22 mouse cellular contexts compared by ENCODE assay signal in genomic region chr6:142873795-142874563, GRCm38 (mm10).
DNase-seq lines count a peak whose midpoint lies in the region; ATAC-seq and TF ChIP-seq lines count a peak whose summit lies in the region.
"Had no signal": no experiment of that assay in that cellular context is flagged by ENCODE, and none has a peak within 500 bp of the region (broad histone marks: within the 10 kb centered on the region; RNA-seq: fewer than 3 reads in every experiment).

No protein-coding gene starts in this region.

- no peak overlapping the region for H3K4me2 ChIP-seq in intestine, embryonic 15.5 days (replicated peaks)
- no peak overlapping the region for H3K4me2 ChIP-seq in intestine, postnatal 0 days (replicated peaks; ENCODE audit: low read depth)
- H3K4me2 ChIP-seq in kidney, embryonic 16.5 days (replicated peaks; ENCODE audit: low read depth, low read length): no peak overlapping the region
- no peak overlapping the region for H3K4me2 ChIP-seq in liver, embryonic 11.5 days
- no peak overlapping the region for H3K4me2 ChIP-seq in forebrain, embryonic 16.5 days (ENCODE audit: low read length)
- H3K4me2 ChIP-seq: heart, embryonic 15.5 days; midbrain, embryonic 15.5 days; neural tube, embryonic 15.5 days had no signal

- H3K9ac ChIP-seq in intestine, embryonic 15.5 days: no peak overlapping the region
- H3K9ac ChIP-seq in intestine, postnatal 0 days (ENCODE audit: low read depth, low read length): no peak overlapping the region
- H3K9ac ChIP-seq in kidney, embryonic 16.5 days (replicated peaks; ENCODE audit: low read length): no peak overlapping the region
- no peak overlapping the region for H3K9ac ChIP-seq in liver, embryonic 11.5 days (ENCODE audit: low read depth, low read length)
- no peak overlapping the region for H3K9ac ChIP-seq in forebrain, embryonic 16.5 days (replicated peaks; ENCODE audit: low read depth, low read length)
- H3K9ac ChIP-seq: forebrain, postnatal 0 days; heart, embryonic 15.5 days; midbrain, embryonic 15.5 days; neural tube, embryonic 15.5 days had no signal

- TF ChIP-seq CTCF in intestine, postnatal 0 days (IDR thresholded peaks at IDR 0.05; ENCODE audit: low read depth): no peak

- no peak for DNase-seq in liver, embryonic 11.5 days (ENCODE audit: low spot score)
- DNase-seq in yolk sac, embryonic 10.5 days (ENCODE audit: low spot score): peak; percentile 77
- DNase-seq in right cerebral cortex, postnatal 36 days (ENCODE audit: low spot score in 2 of 2): no peak
- no peak for DNase-seq in heart, adult 9 months (ENCODE audit: low spot score in 2 of 2)
- DNase-seq: adrenal gland, postnatal 36 days; cerebellum, adult 11-12 months; cerebellum, postnatal 25 days; embryo, embryonic 11 days; forebrain, postnatal 0 days; heart, adult 11 months; spleen, adult 18-20 months had no signal

- peaks cover 8% of the 10 kb centered on the region for H3K4me1 ChIP-seq in intestine, embryonic 15.5 days (replicated peaks)
- no peaks in the 10 kb centered on the region for H3K4me1 ChIP-seq in intestine, postnatal 0 days (replicated peaks; ENCODE audit: control insufficient read depth, insufficient read depth, low read length)
- H3K4me1 ChIP-seq in kidney, embryonic 16.5 days (ENCODE audit: insufficient read depth, low read length): peaks cover 34% of the 10 kb centered on the region
- H3K4me1 ChIP-seq in liver, embryonic 11.5 days (replicated peaks; ENCODE audit: control insufficient read depth, insufficient read depth, low read length): peaks cover 3% of the 10 kb centered on the region; the same call in 1 of the 2 replicates
- H3K4me1 ChIP-seq in forebrain, embryonic 16.5 days (replicated peaks; ENCODE audit: control insufficient read depth, insufficient read depth, low read length): peaks cover 16% of the 10 kb centered on the region

- 78% methylated on average over 11 of the region's 11 CpGs for WGBS in intestine, embryonic 15.5 days
- WGBS in intestine, postnatal 0 days: 65% methylated on average over 11 of the region's 11 CpGs
- WGBS in kidney, embryonic 16.5 days: 65% methylated on average over 11 of the region's 11 CpGs
- WGBS in liver, embryonic 11.5 days: 78% methylated on average over 11 of the region's 11 CpGs
- WGBS in forebrain, embryonic 16.5 days: 86% methylated on average over 11 of the region's 11 CpGs

- H3K9me3 ChIP-seq in intestine, embryonic 15.5 days: no peaks in the 10 kb centered on the region
- H3K9me3 ChIP-seq in intestine, postnatal 0 days (ENCODE audit: control insufficient read depth): no peaks in the 10 kb centered on the region
- H3K9me3 ChIP-seq in kidney, embryonic 16.5 days (ENCODE audit: low read length): no peaks in the 10 kb centered on the region
- no peaks in the 10 kb centered on the region for H3K9me3 ChIP-seq in liver, embryonic 11.5 days (ENCODE audit: control insufficient read depth, low read length)
- H3K9me3 ChIP-seq in forebrain, embryonic 16.5 days (ENCODE audit: control insufficient read depth, low read length): no peaks in the 10 kb centered on the region
- H3K9me3 ChIP-seq: heart, embryonic 15.5 days; megakaryocyte, embryonic 14.5 days; midbrain, embryonic 15.5 days; neural tube, embryonic 15.5 days had no signal

- peak; percentile 71 for ATAC-seq in intestine, embryonic 15.5 days
- ATAC-seq in intestine, postnatal 0 days: no peak
- peak; percentile 87 for ATAC-seq in kidney, embryonic 16.5 days (ENCODE audit: low FRiP score, low TSS enrichment)
- peak; percentile 50; the same call in 1 of the 2 replicates for ATAC-seq in liver, embryonic 11.5 days (replicated peaks; ENCODE audit: low FRiP score)
- ATAC-seq in forebrain, embryonic 16.5 days: no peak
- ATAC-seq: CD4-positive, CD25-positive, alpha-beta regulatory T cell, adult 4 months; forebrain, postnatal 0 days; midbrain, embryonic 15.5 days had no signal

- H3K36me3 ChIP-seq in intestine, embryonic 15.5 days: no peaks in the 10 kb centered on the region
- no peaks in the 10 kb centered on the region for H3K36me3 ChIP-seq in intestine, postnatal 0 days (ENCODE audit: control insufficient read depth, insufficient read depth)
- H3K36me3 ChIP-seq in kidney, embryonic 16.5 days (ENCODE audit: insufficient read depth, low read length): no peaks in the 10 kb centered on the region
- H3K36me3 ChIP-seq in liver, embryonic 11.5 days (ENCODE audit: control insufficient read depth, insufficient read depth, low read length): no peaks in the 10 kb centered on the region
- no peaks in the 10 kb centered on the region for H3K36me3 ChIP-seq in forebrain, embryonic 16.5 days (ENCODE audit: control insufficient read depth, insufficient read depth)
- H3K36me3 ChIP-seq: heart, embryonic 15.5 days; midbrain, embryonic 15.5 days; neural tube, embryonic 15.5 days had no signal

- H3K4me3 ChIP-seq in intestine, embryonic 15.5 days (replicated peaks): no peak overlapping the region
- H3K4me3 ChIP-seq in intestine, postnatal 0 days (ENCODE audit: low read depth, low read length): no peak overlapping the region
- no peak overlapping the region for H3K4me3 ChIP-seq in kidney, embryonic 16.5 days (ENCODE audit: low read length)
- H3K4me3 ChIP-seq in liver, embryonic 11.5 days (ENCODE audit: low read depth, low read length): no peak overlapping the region
- H3K4me3 ChIP-seq in forebrain, embryonic 16.5 days (replicated peaks; ENCODE audit: low read length): no peak overlapping the region
- H3K4me3 ChIP-seq: heart, embryonic 15.5 days; layer of hippocampus, adult 2 months; megakaryocyte, embryonic 14.5 days; midbrain, embryonic 15.5 days; myocyte; neural tube, embryonic 15.5 days had no signal

- no peak overlapping the region for H3K27ac ChIP-seq in intestine, embryonic 15.5 days
- H3K27ac ChIP-seq in intestine, postnatal 0 days (ENCODE audit: low read depth, low read length): no peak overlapping the region
- H3K27ac ChIP-seq in kidney, embryonic 16.5 days (ENCODE audit: low read length): peak overlapping the region; percentile 57; the same call in 1 of the 2 replicates
- H3K27ac ChIP-seq in liver, embryonic 11.5 days (ENCODE audit: low read depth, low read length): no peak overlapping the region
- no peak overlapping the region for H3K27ac ChIP-seq in forebrain, embryonic 16.5 days (ENCODE audit: low read length)
- H3K27ac ChIP-seq: heart, embryonic 15.5 days; layer of hippocampus, adult 2 months; midbrain, embryonic 15.5 days; neural tube, embryonic 15.5 days had no signal

- no peaks in the 10 kb centered on the region for H3K27me3 ChIP-seq in intestine, embryonic 15.5 days (replicated peaks)
- H3K27me3 ChIP-seq in intestine, postnatal 0 days (replicated peaks; ENCODE audit: control insufficient read depth, insufficient read depth, low read length): no peaks in the 10 kb centered on the region
- H3K27me3 ChIP-seq in kidney, embryonic 16.5 days (ENCODE audit: insufficient read depth, low read length): no peaks in the 10 kb centered on the region
- no peaks in the 10 kb centered on the region for H3K27me3 ChIP-seq in liver, embryonic 11.5 days (replicated peaks; ENCODE audit: control insufficient read depth, insufficient read depth, low read length)
- no peaks in the 10 kb centered on the region for H3K27me3 ChIP-seq in forebrain, embryonic 16.5 days (replicated peaks; ENCODE audit: control insufficient read depth, insufficient read depth, low read length)
- H3K27me3 ChIP-seq: heart, embryonic 15.5 days; megakaryocyte, embryonic 14.5 days; midbrain, embryonic 15.5 days; neural tube, embryonic 15.5 days had no signal

Comparison
In these comparisons a context has a peak if more than half of its experiments do, and no peak if none do; other contexts are left out.
1. ATAC-seq: peak in intestine, embryonic 15.5 days (single experiment), kidney, embryonic 16.5 days (single experiment) and liver, embryonic 11.5 days (single experiment); none in intestine, postnatal 0 days (single experiment) and forebrain, embryonic 16.5 days (single experiment).